Mouse (Mus musculus): Measurements from ENCODE around the gene Fcor. TPM values are rescaled to one million over a fixed set of nuclear protein-coding genes. Genes with fewer than 3 reads are reported as not detected.
A peak's percentile ranks its signal among the peaks of the same experiment; 100 is the strongest.

Fcor gene
- total and polyA plus RNA-seq, 3 experiments: 0.84 TPM; not detected in 2

GRCm38 (mm10) chr8:3676131-3676992, 4.2 kb upstream of the Fcor start, which contains the start of gene Trappc5 (continued):
- TF ChIP-seq SMC3 (IDR thresholded peaks at IDR 0.05; ENCODE audit: low read depth, low read length) (peak; percentile 80), MEF2A (IDR thresholded peaks at IDR 0.05; ENCODE audit: extremely low read depth, insufficient replicate concordance, low read depth, low read length, poor library complexity, severe bottlenecking) (no peak), E2F4 (IDR thresholded peaks at IDR 0.05; ENCODE audit: borderline replicate concordance, low read depth, low read length) (no peak), MXI1 (IDR thresholded peaks at IDR 0.05; ENCODE audit: low read depth, low read length) (peak; percentile 91)

DNA sequence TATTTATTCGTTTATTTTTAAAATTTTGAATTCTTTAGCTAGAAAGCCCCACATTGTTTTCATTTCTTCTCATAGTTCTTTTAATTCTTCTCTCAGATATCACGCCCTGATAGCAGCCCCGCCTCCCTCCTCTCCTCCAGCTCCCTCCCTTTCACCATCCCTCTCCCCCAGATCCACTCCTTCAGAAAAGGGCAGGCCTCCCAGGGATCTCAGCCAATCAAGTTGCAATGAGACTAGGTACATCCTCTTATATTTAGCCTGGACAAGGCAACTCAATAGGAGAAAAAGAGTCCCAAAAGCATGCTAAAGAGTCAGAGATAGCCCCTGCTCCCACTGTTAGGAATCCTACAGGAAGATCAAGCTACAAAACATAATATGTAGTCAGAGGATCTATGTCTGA, 2.5 kb upstream of the Fcor start:
- H3K4me3 ChIP-seq (ENCODE audit: control insufficient read depth in 1 of 2, insufficient read depth in 1 of 2, low read depth in 2 of 2, low read length in 2 of 2): no peak overlapping the region
- DNase-seq (ENCODE audit: low read depth, low spot score): peak; percentile 52
- no peaks in the 10 kb centered on the region for H3K9me3 ChIP-seq (replicated peaks; ENCODE audit: insufficient read depth, low read length)
- no peaks in the 10 kb centered on the region for H3K27me3 ChIP-seq (ENCODE audit: control insufficient read depth in 1 of 2, insufficient read depth in 2 of 2, low read length in 2 of 2)
- H3K9ac ChIP-seq (ENCODE audit: control insufficient read depth, low read depth, low read length, poor library complexity, severe bottlenecking): no peak overlapping the region
- H3K4me1 ChIP-seq (ENCODE audit: control insufficient read depth in 1 of 2, insufficient read depth in 2 of 2, low read length in 2 of 2): peaks cover 0 to 12% of the 10 kb centered on the region in 2 experiments; a peak in 2 of 4 replicates
- TF ChIP-seq SIN3A (IDR thresholded peaks at IDR 0.05; ENCODE audit: low read length): no peak
- TF ChIP-seq CHD1 (IDR thresholded peaks at IDR 0.05; ENCODE audit: low read depth, low read length): no peak
- TF ChIP-seq MAZ (IDR thresholded peaks at IDR 0.05; ENCODE audit: low read depth, low read length): no peak
- no peak for TF ChIP-seq EP300 (IDR thresholded peaks at IDR 0.05; ENCODE audit: low read depth in 1 of 2, low read length in 2 of 2)
- no peak for TF ChIP-seq MAX (IDR thresholded peaks at IDR 0.05; ENCODE audit: low read length)
- peaks cover 32% of the 10 kb centered on the region for H3K79me2 ChIP-seq (ENCODE audit: control insufficient read depth, insufficient read depth, low read length, poor library complexity)
- H3K27ac ChIP-seq (ENCODE audit: control insufficient read depth, low read depth, low read length): no peak overlapping the region
- H3K36me3 ChIP-seq (ENCODE audit: control insufficient read depth in 1 of 2, insufficient read depth in 2 of 2, low read length in 2 of 2): peaks cover 0 to 13% of the 10 kb centered on the region in 2 experiments; a peak in 2 of 4 replicates

GRCm38 (mm10) chr8:3670388-3670787, 1.8 kb downstream of the Fcor start:
- Histone ChIP-seq H3K4me3 (ENCODE audit: control insufficient read depth in 1 of 2, insufficient read depth in 1 of 2, low read depth in 2 of 2, low read length in 2 of 2) (no peak overlapping the region), H3K4me1 (ENCODE audit: control insufficient read depth in 1 of 2, insufficient read depth in 2 of 2, low read length in 2 of 2) (0 out of 4 replicates have a peak, but pooled peaks cover 0 to 8% of the 10 kb centered on the region in 2 experiments), H3K9ac (ENCODE audit: control insufficient read depth, low read depth, low read length, poor library complexity, severe bottlenecking) (no peak overlapping the region), H3K27me3 (ENCODE audit: control insufficient read depth in 1 of 2, insufficient read depth in 2 of 2, low read length in 2 of 2) (peaks cover 0 to 4% of the 10 kb centered on the region in 2 experiments; a peak in 1 of 4 replicates), H3K9me3 (replicated peaks; ENCODE audit: insufficient read depth, low read length) (no peaks in the 10 kb centered on the region), H3K27ac (ENCODE audit: control insufficient read depth, low read depth, low read length) (no peak overlapping the region), H3K79me2 (ENCODE audit: control insufficient read depth, insufficient read depth, low read length, poor library complexity) (no peaks in the 10 kb centered on the region), H3K36me3 (ENCODE audit: control insufficient read depth in 1 of 2, insufficient read depth in 2 of 2, low read length in 2 of 2) (peaks cover 0 to 1% of the 10 kb centered on the region in 2 experiments; a peak in 2 of 4 replicates)
- DNase-seq (ENCODE audit: low read depth, low spot score): no peak
- TF ChIP-seq SIN3A (IDR thresholded peaks at IDR 0.05; ENCODE audit: low read length) (no peak), HCFC1 (IDR thresholded peaks at IDR 0.05; ENCODE audit: low read depth, low read length) (no peak), USF1 (IDR thresholded peaks at IDR 0.05; ENCODE audit: low read depth, low read length) (no peak), MEF2A (IDR thresholded peaks at IDR 0.05; ENCODE audit: extremely low read depth, insufficient replicate concordance, low read depth, low read length, poor library complexity, severe bottlenecking) (no peak), POLR2A (IDR thresholded peaks at IDR 0.05; ENCODE audit: control insufficient read depth in 1 of 2, insufficient read depth in 1 of 2, low read depth in 1 of 2, low read length in 2 of 2, poor library complexity in 1 of 2) (no peak), ZC3H11A (IDR thresholded peaks at IDR 0.05; ENCODE audit: low read depth, low read length) (no peak), BHLHE40 (IDR thresholded peaks at IDR 0.05; ENCODE audit: borderline replicate concordance, low read depth, low read length) (no peak), ELF1 (IDR thresholded peaks at IDR 0.05; ENCODE audit: low read depth, low read length) (no peak), CTCF (IDR thresholded peaks at IDR 0.05 in 2 of 3, conservative IDR thresholded peaks at IDR 0.05 in 1 of 3; ENCODE audit: control insufficient read depth in 1 of 3, insufficient read depth in 1 of 3, low read depth in 2 of 3, low read length in 3 of 3, poor library complexity in 1 of 3, severe bottlenecking in 1 of 3) (no peak), TCF12 (IDR thresholded peaks at IDR 0.05; ENCODE audit: low read depth, low read length) (no peak), KAT2A (conservative IDR thresholded peaks at IDR 0.05; ENCODE audit: low read depth, low read length) (no peak), MAFK (IDR thresholded peaks at IDR 0.05; ENCODE audit: borderline replicate concordance, low read depth, low read length) (no peak), POLR2AphosphoS2 (IDR thresholded peaks at IDR 0.05; ENCODE audit: low read length) (no peak), TAL1 (IDR thresholded peaks at IDR 0.05; ENCODE audit: low read length) (no peak), NRF1 (IDR thresholded peaks at IDR 0.05; ENCODE audit: insufficient read depth, low read depth, low read length, poor library complexity, severe bottlenecking) (no peak), NELFE (IDR thresholded peaks at IDR 0.05; ENCODE audit: low read depth, low read length) (no peak), E2F4 (IDR thresholded peaks at IDR 0.05; ENCODE audit: borderline replicate concordance, low read depth, low read length) (no peak), ZMIZ1 (IDR thresholded peaks at IDR 0.05; ENCODE audit: low read depth, low read length) (no peak), ETS1 (IDR thresholded peaks at IDR 0.05; ENCODE audit: low read depth, low read length) (no peak), GABPA (IDR thresholded peaks at IDR 0.05; ENCODE audit: low read depth, low read length) (no peak)
